Mouse (Mus musculus): Measurements from ENCODE around the gene Slc35a1. TPM values are rescaled to one million over a fixed set of nuclear protein-coding genes. Genes with fewer than 3 reads are reported as not detected.

The Slc35a1 gene
- polyA plus RNA-seq, 1 experiment from 2014 or later = 74.1 TPM

- H3K27me3 ChIP-seq (ENCODE audit: control insufficient read depth, insufficient read depth, low read length) = no peaks in the 10 kb centered on the region
- peak overlapping the region; percentile 66; the same call in 1 of the 2 replicates for H3K27ac ChIP-seq (ENCODE audit: low read length)
- peaks cover 16% of the 10 kb centered on the region for H3K4me1 ChIP-seq (ENCODE audit: control insufficient read depth, insufficient read depth, low read length)
- peak overlapping the region; percentile 62 for H3K9ac ChIP-seq (replicated peaks; ENCODE audit: low read depth, low read length)
- no peaks in the 10 kb centered on the region for H3K9me3 ChIP-seq (ENCODE audit: control insufficient read depth, low read depth, low read length)
- H3K4me2 ChIP-seq (replicated peaks; ENCODE audit: low read depth, low read length) = peak overlapping the region; percentile 63
- WGBS = under 1% methylated on average over 13 of the region's 13 CpGs
- H3K4me3 ChIP-seq (ENCODE audit: low read depth, low read length) = peak overlapping the region; percentile 71
- ATAC-seq (ENCODE audit: insufficient number of reproducible peaks, insufficient read depth, low FRiP score, low read depth) = no peak
- H3K36me3 ChIP-seq (ENCODE audit: control insufficient read depth, insufficient read depth, low read length) = no peaks in the 10 kb centered on the region
Measured at GRCm38 (mm10) chr4:34615303-34615702, 71.9 kb downstream of the Slc35a1 start.

GRCm38 (mm10) chr4:34614630-34615094 is 72.6 kb downstream of the Slc35a1 start, which contains the start of the genes Orc3 and Rars2:
Gene Orc3, minus strand, starts transcription at chr4:34614944.
Gene Rars2, plus strand, starts transcription at chr4:34614957.
- H3K4me3 ChIP-seq (ENCODE audit: low read depth, low read length) = peak within 1 kb of the TSS; percentile 71
- H3K9me3 ChIP-seq (ENCODE audit: control insufficient read depth, low read depth, low read length) = no peaks in the 10 kb centered on the region
- H3K9ac ChIP-seq (replicated peaks; ENCODE audit: low read depth, low read length) = peak within 1 kb of the TSS; percentile 62
- H3K36me3 ChIP-seq (ENCODE audit: control insufficient read depth, insufficient read depth, low read length) = peaks cover 3% of the 10 kb centered on the region; the same call in 1 of the 2 replicates
- under 1% methylated on average over 42 of the region's 42 CpGs for WGBS
- peak within 1 kb of the TSS; percentile 66 for H3K27ac ChIP-seq (ENCODE audit: low read length)
- H3K27me3 ChIP-seq (ENCODE audit: control insufficient read depth, insufficient read depth, low read length) = no peaks in the 10 kb centered on the region
- peak; percentile 99 for ATAC-seq (ENCODE audit: insufficient number of reproducible peaks, insufficient read depth, low FRiP score, low read depth)
- peak within 1 kb of the TSS; percentile 63 for H3K4me2 ChIP-seq (replicated peaks; ENCODE audit: low read depth, low read length)
- H3K4me1 ChIP-seq (ENCODE audit: control insufficient read depth, insufficient read depth, low read length) = peaks cover 16% of the 10 kb centered on the region

- no peak for ATAC-seq (ENCODE audit: insufficient number of reproducible peaks, insufficient read depth, low FRiP score, low read depth)
- peaks cover 16% of the 10 kb centered on the region for H3K4me1 ChIP-seq (ENCODE audit: control insufficient read depth, insufficient read depth, low read length)
- peaks cover 13% of the 10 kb centered on the region; the same call in 1 of the 2 replicates for H3K36me3 ChIP-seq (ENCODE audit: control insufficient read depth, insufficient read depth, low read length)
- no peaks in the 10 kb centered on the region for H3K27me3 ChIP-seq (ENCODE audit: control insufficient read depth, insufficient read depth, low read length)
- 63% methylated on average over 6 of the region's 6 CpGs for WGBS
- no peak overlapping the region for H3K27ac ChIP-seq (ENCODE audit: low read length)
- H3K9ac ChIP-seq (replicated peaks; ENCODE audit: low read depth, low read length) = peak overlapping the region; percentile 62
- H3K4me2 ChIP-seq (replicated peaks; ENCODE audit: low read depth, low read length) = peak overlapping the region; percentile 63
- H3K4me3 ChIP-seq (ENCODE audit: low read depth, low read length) = peak overlapping the region; percentile 71
- no peaks in the 10 kb centered on the region for H3K9me3 ChIP-seq (ENCODE audit: control insufficient read depth, low read depth, low read length)
Measured at GRCm38 (mm10) chr4:34613571-34614145, 73.6 kb downstream of the Slc35a1 start.

Other genes with a start within 250 kb of the Slc35a1 start
- gene Akirin2, start 136.5 kb downstream of the Slc35a1 start, polyA plus RNA-seq (2014; fragmentation: Nextera tagmentation; extraction: Ambion mirVana) = 42.8 and 44.9 TPM in 2 replicates
- 102 and 105 TPM in 2 replicates for gene Orc3, start 72.5 kb downstream of the Slc35a1 start, polyA plus RNA-seq (2014; fragmentation: Nextera tagmentation; extraction: Ambion mirVana)
- gene Rars2, start 72.5 kb downstream of the Slc35a1 start, polyA plus RNA-seq (2014; fragmentation: Nextera tagmentation; extraction: Ambion mirVana) = 67.5 and 68.1 TPM in 2 replicates
- gene Cfap206, start 42.8 kb upstream of the Slc35a1 start, polyA plus RNA-seq (2014; fragmentation: Nextera tagmentation; extraction: Ambion mirVana) = 0.67 and 0.75 TPM in 2 replicates
- not detected in 2 replicates for gene Gm136, start 68.8 kb upstream of the Slc35a1 start, polyA plus RNA-seq (2014; fragmentation: Nextera tagmentation; extraction: Ambion mirVana)
- 48.1 and 53.1 TPM in 2 replicates for gene Smim8, start 91.0 kb upstream of the Slc35a1 start, polyA plus RNA-seq (2014; fragmentation: Nextera tagmentation; extraction: Ambion mirVana)
- gene Zfp292, start 195.5 kb upstream of the Slc35a1 start, polyA plus RNA-seq (2014; fragmentation: Nextera tagmentation; extraction: Ambion mirVana) = 28.3 and 28.9 TPM in 2 replicates
- not detected in 2 replicates for gene Cga, start 206.3 kb upstream of the Slc35a1 start, polyA plus RNA-seq (2014; fragmentation: Nextera tagmentation; extraction: Ambion mirVana)

All from stomach, embryonic 14.5 days (tissue).